Mouse (Mus musculus): Measurements from ENCODE around the gene Prkn. TPM values are rescaled to one million over a fixed set of nuclear protein-coding genes. Genes with fewer than 3 reads are reported as not detected.

Gene Prkn
- total and polyA plus RNA-seq, 3 experiments, result 0.39 to 0.50 TPM; not detected in 1

DNA sequence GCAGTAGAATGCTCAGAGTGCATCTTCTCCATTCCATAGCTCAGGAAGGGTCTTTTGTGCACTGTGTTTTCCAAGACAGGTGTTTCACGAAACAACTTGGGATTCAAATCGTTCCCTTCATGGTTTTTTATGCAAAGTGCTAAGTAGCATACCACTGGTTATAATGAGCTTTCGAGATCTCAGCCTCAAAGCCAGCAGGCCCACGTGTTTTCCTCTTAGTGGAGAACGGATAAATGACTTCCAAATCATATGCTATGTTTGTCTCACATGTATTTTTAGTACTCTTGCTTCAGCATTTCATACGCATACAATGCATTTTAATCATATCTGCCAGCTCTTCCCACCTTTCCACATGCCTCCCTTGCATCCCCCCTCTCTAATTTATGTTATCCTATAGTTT lies 1021.0 kb downstream of the Prkn start:
- no peak overlapping the region for H3K4me3 ChIP-seq (ENCODE audit: control insufficient read depth in 1 of 2, insufficient read depth in 1 of 2, low read depth in 2 of 2, low read length in 2 of 2)
- DNase-seq (ENCODE audit: low read depth, low spot score), result no peak
- H3K9me3 ChIP-seq (replicated peaks; ENCODE audit: insufficient read depth, low read length), result no peaks in the 10 kb centered on the region
- H3K79me2 ChIP-seq (ENCODE audit: control insufficient read depth, insufficient read depth, low read length, poor library complexity), result no peaks in the 10 kb centered on the region
- peaks cover 0 to 5% of the 10 kb centered on the region in 2 experiments; a peak in 2 of 4 replicates for H3K4me1 ChIP-seq (ENCODE audit: control insufficient read depth in 1 of 2, insufficient read depth in 2 of 2, low read length in 2 of 2)
- H3K27me3 ChIP-seq (ENCODE audit: control insufficient read depth in 1 of 2, insufficient read depth in 2 of 2, low read length in 2 of 2), result no peaks in the 10 kb centered on the region
- H3K36me3 ChIP-seq (ENCODE audit: control insufficient read depth in 1 of 2, insufficient read depth in 2 of 2, low read length in 2 of 2), result no peaks in the 10 kb centered on the region
- H3K27ac ChIP-seq (ENCODE audit: control insufficient read depth, low read depth, low read length), result no peak overlapping the region
- TF ChIP-seq POLR2AphosphoS5 (IDR thresholded peaks at IDR 0.05; ENCODE audit: borderline replicate concordance, low read depth, low read length), result no peak
- no peak for TF ChIP-seq BHLHE40 (IDR thresholded peaks at IDR 0.05; ENCODE audit: borderline replicate concordance, low read depth, low read length)
- TF ChIP-seq ZNF384 (IDR thresholded peaks at IDR 0.05; ENCODE audit: low read depth, low read length), result no peak
- no peak for TF ChIP-seq UBTF (IDR thresholded peaks at IDR 0.05; ENCODE audit: borderline replicate concordance, insufficient read depth, low read depth, low read length)
- H3K9ac ChIP-seq (ENCODE audit: control insufficient read depth, low read depth, low read length, poor library complexity, severe bottlenecking), result no peak overlapping the region

DNA sequence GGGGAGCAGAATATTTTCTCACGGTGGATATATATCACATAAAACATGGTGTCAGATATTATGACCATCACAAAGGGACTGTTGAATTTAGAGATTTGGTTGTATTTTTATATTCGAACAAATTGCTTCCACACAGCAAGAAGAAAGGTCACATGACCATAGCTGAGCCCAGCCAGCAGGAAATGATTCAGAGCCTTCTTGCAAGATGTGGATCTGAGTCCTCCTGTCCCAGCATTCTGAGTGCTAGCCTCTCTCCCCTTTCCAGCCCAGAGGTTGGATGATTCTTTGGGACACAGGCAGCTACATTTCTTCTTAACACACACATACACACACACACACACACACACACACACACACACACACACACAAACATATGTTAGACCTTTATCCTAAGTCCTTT lies 1022.2 kb downstream of the Prkn start:
- no peaks in the 10 kb centered on the region for H3K9me3 ChIP-seq (replicated peaks; ENCODE audit: insufficient read depth, low read length)
- peak overlapping the region in 1 of 2 experiments; percentile 66; a peak in 2 of 4 replicates for H3K4me3 ChIP-seq (ENCODE audit: control insufficient read depth in 1 of 2, insufficient read depth in 1 of 2, low read depth in 2 of 2, low read length in 2 of 2)
- H3K36me3 ChIP-seq (ENCODE audit: control insufficient read depth in 1 of 2, insufficient read depth in 2 of 2, low read length in 2 of 2), result no peaks in the 10 kb centered on the region
- no peaks in the 10 kb centered on the region for H3K79me2 ChIP-seq (ENCODE audit: control insufficient read depth, insufficient read depth, low read length, poor library complexity)
- H3K27me3 ChIP-seq (ENCODE audit: control insufficient read depth in 1 of 2, insufficient read depth in 2 of 2, low read length in 2 of 2), result no peaks in the 10 kb centered on the region
- peaks cover 0 to 5% of the 10 kb centered on the region in 2 experiments; a peak in 2 of 4 replicates for H3K4me1 ChIP-seq (ENCODE audit: control insufficient read depth in 1 of 2, insufficient read depth in 2 of 2, low read length in 2 of 2)
- H3K27ac ChIP-seq (ENCODE audit: control insufficient read depth, low read depth, low read length), result peak overlapping the region; percentile 44
- peak; percentile 52 for DNase-seq (ENCODE audit: low read depth, low spot score)
- TF ChIP-seq JUND (IDR thresholded peaks at IDR 0.05; ENCODE audit: low read depth, low read length) (no peak), USF1 (IDR thresholded peaks at IDR 0.05; ENCODE audit: low read depth, low read length) (peak; percentile 77), EP300 (IDR thresholded peaks at IDR 0.05; ENCODE audit: low read depth in 1 of 2, low read length in 2 of 2) (0 out of 4 replicates have a peak, but pooled peaks of 1 of the 2 experiments have one; percentile 18), USF2 (IDR thresholded peaks at IDR 0.05; ENCODE audit: borderline replicate concordance in 1 of 2, insufficient read depth in 1 of 2, low read depth in 1 of 2, low read length in 2 of 2) (0 out of 4 replicates have a peak, but pooled peaks of 1 of the 2 experiments have one; percentile 18), CHD2 (IDR thresholded peaks at IDR 0.05; ENCODE audit: low read length) (no peak), MAX (IDR thresholded peaks at IDR 0.05; ENCODE audit: low read length) (peak; percentile 42; the same call in 1 of the 2 replicates), ZMIZ1 (IDR thresholded peaks at IDR 0.05; ENCODE audit: low read depth, low read length) (no peak)
- no peak overlapping the region for H3K9ac ChIP-seq (ENCODE audit: control insufficient read depth, low read depth, low read length, poor library complexity, severe bottlenecking)

DNA sequence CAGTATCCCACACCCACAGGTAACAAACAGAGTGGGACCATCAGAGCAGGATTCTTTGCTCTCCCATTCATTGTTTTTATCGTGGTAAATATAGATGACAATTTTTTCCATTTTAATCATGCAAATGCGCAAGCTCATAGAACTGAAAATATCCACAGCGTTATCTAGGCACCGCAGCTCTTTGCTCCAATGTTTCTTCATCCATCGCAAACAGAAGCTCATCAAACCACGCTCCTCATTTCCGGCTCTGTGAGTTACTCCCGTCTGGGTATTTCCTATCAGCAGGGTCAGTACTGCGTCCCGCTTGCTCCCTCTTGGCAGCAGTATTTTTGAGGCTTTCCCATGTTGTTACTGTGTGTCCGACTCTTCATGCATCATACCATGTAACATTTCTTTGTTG lies 1022.8 kb downstream of the Prkn start:
- Histone ChIP-seq H3K27me3 (ENCODE audit: control insufficient read depth in 1 of 2, insufficient read depth in 2 of 2, low read length in 2 of 2) (no peaks in the 10 kb centered on the region), H3K79me2 (ENCODE audit: control insufficient read depth, insufficient read depth, low read length, poor library complexity) (no peaks in the 10 kb centered on the region), H3K4me1 (ENCODE audit: control insufficient read depth in 1 of 2, insufficient read depth in 2 of 2, low read length in 2 of 2) (peaks cover 0 to 5% of the 10 kb centered on the region in 2 experiments; a peak in 2 of 4 replicates), H3K27ac (ENCODE audit: control insufficient read depth, low read depth, low read length) (peak overlapping the region; percentile 74), H3K9me3 (replicated peaks; ENCODE audit: insufficient read depth, low read length) (no peaks in the 10 kb centered on the region), H3K36me3 (ENCODE audit: control insufficient read depth in 1 of 2, insufficient read depth in 2 of 2, low read length in 2 of 2) (no peaks in the 10 kb centered on the region), H3K4me3 (ENCODE audit: control insufficient read depth in 1 of 2, insufficient read depth in 1 of 2, low read depth in 2 of 2, low read length in 2 of 2) (peak overlapping the region; percentile 66 to 70), H3K9ac (ENCODE audit: control insufficient read depth, low read depth, low read length, poor library complexity, severe bottlenecking) (peak overlapping the region; percentile 51)
- peak; percentile 82 for DNase-seq (ENCODE audit: low read depth, low spot score)
- no peak for TF ChIP-seq KAT2A (conservative IDR thresholded peaks at IDR 0.05; ENCODE audit: low read depth, low read length)
- no peak for TF ChIP-seq MAFK (IDR thresholded peaks at IDR 0.05; ENCODE audit: borderline replicate concordance, low read depth, low read length)
- peak in 1 of 2 experiments; percentile 38; a peak in 1 of 4 replicates for TF ChIP-seq POLR2A (IDR thresholded peaks at IDR 0.05; ENCODE audit: control insufficient read depth in 1 of 2, insufficient read depth in 1 of 2, low read depth in 1 of 2, low read length in 2 of 2, poor library complexity in 1 of 2)
- no peak for TF ChIP-seq CTCF (IDR thresholded peaks at IDR 0.05 in 2 of 3, conservative IDR thresholded peaks at IDR 0.05 in 1 of 3; ENCODE audit: control insufficient read depth in 1 of 3, insufficient read depth in 1 of 3, low read depth in 2 of 3, low read length in 3 of 3, poor library complexity in 1 of 3, severe bottlenecking in 1 of 3)
- no peak for TF ChIP-seq ELF1 (IDR thresholded peaks at IDR 0.05; ENCODE audit: low read depth, low read length)
- peak; percentile 53; the same call in 1 of the 2 replicates for TF ChIP-seq TCF12 (IDR thresholded peaks at IDR 0.05; ENCODE audit: low read depth, low read length)
- TF ChIP-seq MEF2A (IDR thresholded peaks at IDR 0.05; ENCODE audit: extremely low read depth, insufficient replicate concordance, low read depth, low read length, poor library complexity, severe bottlenecking), result no peak
- TF ChIP-seq RCOR1 (IDR thresholded peaks at IDR 0.05; ENCODE audit: low read depth, low read length), result peak; percentile 50; the same call in 1 of the 2 replicates
- no peak for TF ChIP-seq USF2 (IDR thresholded peaks at IDR 0.05; ENCODE audit: borderline replicate concordance in 1 of 2, insufficient read depth in 1 of 2, low read depth in 1 of 2, low read length in 2 of 2)
- TF ChIP-seq CHD2 (IDR thresholded peaks at IDR 0.05; ENCODE audit: low read length), result no peak
- TF ChIP-seq EP300 (IDR thresholded peaks at IDR 0.05; ENCODE audit: low read depth in 1 of 2, low read length in 2 of 2), result peak; percentile 76 to 77
- TF ChIP-seq MAX (IDR thresholded peaks at IDR 0.05; ENCODE audit: low read length), result peak; percentile 39; the same call in 1 of the 2 replicates
- no peak for TF ChIP-seq GABPA (IDR thresholded peaks at IDR 0.05; ENCODE audit: low read depth, low read length)
- peak; percentile 85 for TF ChIP-seq TAL1 (IDR thresholded peaks at IDR 0.05; ENCODE audit: low read length)
- TF ChIP-seq GATA1 (IDR thresholded peaks at IDR 0.05; ENCODE audit: low read depth, low read length), result peak; percentile 77
- TF ChIP-seq ETS1 (IDR thresholded peaks at IDR 0.05; ENCODE audit: low read depth, low read length), result peak; percentile 33; the same call in 1 of the 2 replicates

Data from MEL (cell line).